Comparison of ENCODE assay signal across 17 mouse cellular contexts in the genomic region with DNA sequence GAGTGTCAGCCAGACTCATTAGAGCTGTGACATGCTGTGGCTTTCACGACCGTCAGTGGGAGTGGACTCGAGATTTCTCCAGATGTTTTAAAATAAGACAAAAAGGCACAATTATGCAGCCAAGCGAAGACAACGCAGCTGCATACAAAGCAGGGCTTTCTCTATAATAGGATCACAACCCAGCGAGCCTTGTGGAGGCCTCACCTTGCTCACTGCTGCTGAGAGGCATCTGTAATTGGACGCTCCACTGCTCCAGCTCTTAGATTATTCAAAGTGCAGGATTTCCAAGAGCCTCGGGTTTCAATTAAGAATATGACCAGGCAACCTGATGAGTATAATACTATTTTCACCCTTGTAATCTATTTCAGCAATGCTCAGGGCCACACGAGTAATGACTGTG. TPM values are rescaled to one million over a fixed set of nuclear protein-coding genes. Genes with fewer than 3 reads are reported as not detected.
DNase-seq lines count a peak whose midpoint lies in the region; ATAC-seq and TF ChIP-seq lines count a peak whose summit lies in the region.
"Had no signal": no experiment of that assay in that cellular context is flagged by ENCODE, and none has a peak within 500 bp of the region (broad histone marks: within the 10 kb centered on the region; RNA-seq: fewer than 3 reads in every experiment).

No protein-coding gene starts in this region.

- H3K27ac ChIP-seq in hindbrain, embryonic 10.5 days: peak overlapping the region; percentile 30; the same call in 1 of the 2 replicates
- no peak overlapping the region for H3K27ac ChIP-seq in hindbrain, postnatal 0 days
- peak overlapping the region; percentile 39; the same call in 1 of the 2 replicates for H3K27ac ChIP-seq in hindbrain, embryonic 15.5 days (replicated peaks)
- H3K27ac ChIP-seq in midbrain, embryonic 16.5 days (ENCODE audit: low read length): peak overlapping the region; percentile 4; the same call in 1 of the 2 replicates
- H3K27ac ChIP-seq: heart, embryonic 10.5 days; left cerebral cortex, adult 2 months had no signal

- no peak overlapping the region for H3K4me2 ChIP-seq in hindbrain, postnatal 0 days (ENCODE audit: low read depth, low read length)
- no peak overlapping the region for H3K4me2 ChIP-seq in hindbrain, embryonic 15.5 days
- no peak overlapping the region for H3K4me2 ChIP-seq in midbrain, embryonic 16.5 days (ENCODE audit: low read length)

- no peaks in the 10 kb centered on the region for H3K9me3 ChIP-seq in hindbrain, embryonic 10.5 days
- H3K9me3 ChIP-seq in hindbrain, postnatal 0 days (ENCODE audit: low read length): no peaks in the 10 kb centered on the region
- no peaks in the 10 kb centered on the region for H3K9me3 ChIP-seq in hindbrain, embryonic 15.5 days
- H3K9me3 ChIP-seq in midbrain, embryonic 16.5 days (replicated peaks; ENCODE audit: control insufficient read depth, low read length, poor library complexity, severe bottlenecking): no peaks in the 10 kb centered on the region
- H3K9me3 ChIP-seq: heart, embryonic 10.5 days had no signal

- no peak for TF ChIP-seq CTCF in hindbrain, postnatal 0 days (IDR thresholded peaks at IDR 0.05; ENCODE audit: low read depth)
- no peak for TF ChIP-seq CTCF in brain, embryonic 14.5 days (IDR thresholded peaks at IDR 0.05; ENCODE audit: borderline replicate concordance, extremely low read depth, insufficient read depth, insufficient read length)

- no peak overlapping the region for H3K9ac ChIP-seq in hindbrain, postnatal 0 days (replicated peaks; ENCODE audit: low read length)
- no peak overlapping the region for H3K9ac ChIP-seq in hindbrain, embryonic 15.5 days
- no peak overlapping the region; the same call in 1 of the 2 replicates for H3K9ac ChIP-seq in midbrain, embryonic 16.5 days (ENCODE audit: low read depth, low read length)

- no peak overlapping the region for H3K4me3 ChIP-seq in hindbrain, embryonic 10.5 days
- no peak overlapping the region for H3K4me3 ChIP-seq in hindbrain, postnatal 0 days (ENCODE audit: low read length)
- no peak overlapping the region for H3K4me3 ChIP-seq in hindbrain, embryonic 15.5 days
- no peak overlapping the region for H3K4me3 ChIP-seq in midbrain, embryonic 16.5 days (ENCODE audit: low read depth, low read length)
- H3K4me3 ChIP-seq: heart, embryonic 10.5 days; left cerebral cortex, adult 2 months had no signal

- H3K36me3 ChIP-seq in hindbrain, embryonic 10.5 days: no peaks in the 10 kb centered on the region
- H3K36me3 ChIP-seq in hindbrain, postnatal 0 days (ENCODE audit: insufficient read depth, low read length): no peaks in the 10 kb centered on the region
- H3K36me3 ChIP-seq in hindbrain, embryonic 15.5 days: no peaks in the 10 kb centered on the region
- no peaks in the 10 kb centered on the region for H3K36me3 ChIP-seq in midbrain, embryonic 16.5 days (ENCODE audit: control insufficient read depth, insufficient read depth, low read length)
- H3K36me3 ChIP-seq: heart, embryonic 10.5 days had no signal

- H3K4me1 ChIP-seq in hindbrain, embryonic 10.5 days (replicated peaks): peaks cover 11% of the 10 kb centered on the region
- no peaks in the 10 kb centered on the region for H3K4me1 ChIP-seq in hindbrain, postnatal 0 days (ENCODE audit: insufficient read depth, low read length)
- peaks cover 10% of the 10 kb centered on the region for H3K4me1 ChIP-seq in hindbrain, embryonic 15.5 days (replicated peaks)
- H3K4me1 ChIP-seq in midbrain, embryonic 16.5 days (ENCODE audit: control insufficient read depth, insufficient read depth, low read length): peaks cover 5% of the 10 kb centered on the region; the same call in 1 of the 2 replicates
- H3K4me1 ChIP-seq: heart, embryonic 10.5 days had no signal

- DNase-seq in hindbrain, embryonic 10.5 days (ENCODE audit: low spot score): no peak
- no peak for DNase-seq in hindbrain, postnatal 0 days (ENCODE audit: low spot score)
- peak; percentile 53 for DNase-seq in brain, embryonic 14.5 days (ENCODE audit: low read depth)
- DNase-seq in left cerebral cortex, adult 9 months (ENCODE audit: low spot score in 2 of 2): no peak
- no peak for DNase-seq in lung, adult 18-20 months
- no peak for DNase-seq in lung, postnatal 36 days
- DNase-seq: cerebellum, adult 8-10 months; gastrocnemius, postnatal 25 days; heart, postnatal 4 days; kidney, adult 8-10 months; liver; lung, adult 2 months; right cerebral cortex, postnatal 4 days had no signal

- ATAC-seq in hindbrain, postnatal 0 days: no peak
- ATAC-seq in hindbrain, embryonic 15.5 days (ENCODE audit: low FRiP score, low read depth): no peak
- ATAC-seq in midbrain, embryonic 16.5 days: no peak; the same call in 1 of the 2 replicates

- TF ChIP-seq POLR2A in brain, embryonic 14.5 days (IDR thresholded peaks at IDR 0.05; ENCODE audit: borderline replicate concordance, extremely low read depth, insufficient read depth, insufficient read length, poor library complexity, severe bottlenecking): no peak

- 52% methylated on average over 9 of the region's 9 CpGs for WGBS in hindbrain, embryonic 10.5 days
- WGBS in hindbrain, postnatal 0 days: 36% methylated on average over 9 of the region's 9 CpGs
- WGBS in hindbrain, embryonic 15.5 days: 34% methylated on average over 9 of the region's 9 CpGs
- WGBS in midbrain, embryonic 16.5 days: 14% methylated on average over 9 of the region's 9 CpGs

- no peaks in the 10 kb centered on the region for H3K27me3 ChIP-seq in hindbrain, embryonic 10.5 days (ENCODE audit: insufficient read depth, poor library complexity, severe bottlenecking)
- H3K27me3 ChIP-seq in hindbrain, postnatal 0 days (ENCODE audit: insufficient read depth, low read length): no peaks in the 10 kb centered on the region
- no peaks in the 10 kb centered on the region for H3K27me3 ChIP-seq in hindbrain, embryonic 15.5 days
- H3K27me3 ChIP-seq in midbrain, embryonic 16.5 days (ENCODE audit: control insufficient read depth, insufficient read depth, low read depth, low read length): no peaks in the 10 kb centered on the region

RNA-seq across cellular contexts. Expression of a gene that starts 15.6 kb away (rescaled TPM):
- 29.5 and 40.5 TPM in 2 replicates for polyA plus RNA-seq in hindbrain, embryonic 10.5 days (2016; fragmentation: Nextera tagmentation; extraction: Ambion mirVana)
- 210 and 211 TPM in 2 replicates for total RNA-seq in hindbrain, postnatal 0 days (2014; rRNA removed)
- polyA plus RNA-seq in hindbrain, postnatal 0 days (2015; fragmentation: Nextera tagmentation; extraction: Ambion mirVana): 77.0 and 87.5 TPM in 2 replicates
- 210 and 215 TPM in 2 replicates for polyA plus RNA-seq in brain, embryonic 14.5 days (2012; rRNA removed)
- polyA plus RNA-seq in hindbrain, embryonic 15.5 days (2015; fragmentation: Nextera tagmentation; extraction: Ambion mirVana): 99.9 and 113 TPM in 2 replicates
- 110 and 116 TPM in 2 replicates for polyA plus RNA-seq in midbrain, embryonic 16.5 days (2015; fragmentation: Nextera tagmentation; extraction: Ambion mirVana)
